Mouse (Mus musculus): Measurements from ENCODE around the gene Nptxr. TPM values are rescaled to one million over a fixed set of nuclear protein-coding genes. Genes with fewer than 3 reads are reported as not detected.

Gene Nptxr
- polyA plus RNA-seq (2015; fragmentation: Nextera tagmentation; extraction: Ambion mirVana): 2.5 and 2.8 TPM in 2 replicates

DNA sequence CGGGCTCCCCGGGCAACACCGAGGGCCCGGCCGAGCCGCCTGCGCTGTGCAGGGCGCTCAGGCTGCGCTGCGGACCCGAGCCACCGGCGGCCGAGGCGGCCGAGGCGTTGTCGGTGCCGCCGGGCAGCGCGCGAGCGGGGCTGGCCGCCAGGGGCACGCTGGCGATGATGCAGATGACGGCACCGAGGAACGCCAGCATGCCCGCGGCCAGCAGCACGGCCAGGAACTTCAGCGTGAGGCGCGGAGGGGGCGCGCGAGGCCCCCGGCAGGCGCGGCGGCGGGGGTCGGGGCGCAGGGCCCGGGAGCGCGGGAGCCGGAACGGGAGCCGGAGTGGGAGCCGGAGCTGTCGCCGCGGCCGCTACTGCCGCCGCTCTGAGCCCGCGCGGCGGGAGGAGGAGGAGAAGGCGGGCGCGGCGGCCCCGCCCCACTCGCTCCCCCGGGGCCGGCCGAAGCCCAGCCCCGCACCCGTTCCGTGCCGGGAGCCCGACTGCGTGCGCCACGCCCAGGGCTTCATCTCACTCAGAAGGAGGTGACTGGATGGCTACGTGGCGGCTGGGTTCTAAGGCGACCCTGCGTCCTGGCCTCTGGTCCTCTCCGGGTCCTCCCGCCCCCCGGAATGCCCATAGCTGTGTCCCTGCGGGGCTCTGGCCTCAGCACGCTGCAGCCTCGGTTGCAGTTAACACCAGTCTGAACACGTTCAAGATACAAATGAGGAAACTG, at the start of gene Nptxr:
TSS of gene Nptxr (minus strand) at position 415 of the 720 bp plus-strand sequence.
- peak within 1 kb of the TSS; percentile 66 for H3K4me3 ChIP-seq (replicated peaks; ENCODE audit: low read length)
- H3K9me3 ChIP-seq (replicated peaks; ENCODE audit: control insufficient read depth, low read length): no peaks in the 10 kb centered on the region
- H3K27ac ChIP-seq (ENCODE audit: low read length): no peak within 1 kb of the TSS
- WGBS: under 1% methylated on average over 91 of the region's 91 CpGs
- peak; percentile 84 for ATAC-seq (ENCODE audit: insufficient read depth, low FRiP score)
- no peaks in the 10 kb centered on the region for H3K36me3 ChIP-seq (ENCODE audit: control insufficient read depth, insufficient read depth, low read length)
- peaks cover 40% of the 10 kb centered on the region for H3K27me3 ChIP-seq (ENCODE audit: control insufficient read depth, insufficient read depth, low read length)
- peak within 1 kb of the TSS; percentile 94 for H3K4me2 ChIP-seq (ENCODE audit: low read depth, low read length)
- peak within 1 kb of the TSS; percentile 76 for H3K9ac ChIP-seq (ENCODE audit: low read length)
- peaks cover 6% of the 10 kb centered on the region for H3K4me1 ChIP-seq (ENCODE audit: control insufficient read depth, insufficient read depth, low read length)

DNA sequence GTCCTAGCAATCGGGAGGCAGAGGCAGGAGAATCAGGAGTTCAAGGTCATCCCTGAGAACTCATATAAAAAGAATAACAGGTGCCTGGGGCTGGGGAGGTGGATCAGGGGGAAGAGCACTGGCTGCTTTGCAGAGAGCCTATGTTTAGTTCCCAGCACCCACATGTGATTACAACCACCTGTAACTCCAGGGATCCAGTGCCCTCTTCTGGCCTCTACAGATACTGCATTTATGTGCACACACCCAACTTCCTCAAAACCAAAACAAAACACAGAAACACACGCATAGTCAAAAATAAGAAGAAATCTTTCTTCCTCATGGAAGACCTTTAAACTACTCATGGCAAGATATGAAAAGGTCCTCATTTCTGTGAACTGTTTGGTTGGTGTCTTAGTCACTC, 45.6 kb upstream of the Nptxr start:
- no peak overlapping the region for H3K4me2 ChIP-seq (ENCODE audit: low read depth, low read length)
- no peak overlapping the region for H3K4me3 ChIP-seq (replicated peaks; ENCODE audit: low read length)
- 94% methylated on average over 2 of the region's 2 CpGs for WGBS
- no peak overlapping the region for H3K9ac ChIP-seq (ENCODE audit: low read length)
- no peak overlapping the region for H3K27ac ChIP-seq (ENCODE audit: low read length)
- peaks cover 3% of the 10 kb centered on the region; the same call in 1 of the 2 replicates for H3K4me1 ChIP-seq (ENCODE audit: control insufficient read depth, insufficient read depth, low read length)
- no peaks in the 10 kb centered on the region for H3K36me3 ChIP-seq (ENCODE audit: control insufficient read depth, insufficient read depth, low read length)
- H3K9me3 ChIP-seq (replicated peaks; ENCODE audit: control insufficient read depth, low read length): no peaks in the 10 kb centered on the region
- ATAC-seq (ENCODE audit: insufficient read depth, low FRiP score): no peak
- no peaks in the 10 kb centered on the region for H3K27me3 ChIP-seq (ENCODE audit: control insufficient read depth, insufficient read depth, low read length)

DNA sequence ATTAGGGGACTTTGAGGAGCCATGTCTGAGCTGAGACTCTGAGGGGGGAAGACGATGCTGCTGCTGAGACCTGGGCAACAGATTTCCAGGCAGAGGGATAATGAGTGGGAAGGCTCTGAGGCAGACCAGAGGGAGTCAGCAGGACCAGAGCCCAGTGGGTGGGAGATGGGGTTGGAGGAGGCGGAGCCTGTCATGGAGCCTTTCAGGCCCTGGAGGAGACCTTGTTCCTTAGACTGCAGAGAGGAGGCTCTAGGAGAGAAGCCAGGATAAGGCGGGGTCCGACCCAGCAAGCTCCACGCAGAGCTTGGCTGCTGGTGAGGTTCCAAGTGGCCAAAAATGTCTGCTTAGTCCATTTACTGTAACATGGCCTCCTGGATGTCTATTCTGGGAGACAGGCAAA, 42.5 kb upstream of the Nptxr start:
- Histone ChIP-seq H3K4me1 (ENCODE audit: control insufficient read depth, insufficient read depth, low read length) (peaks cover 3% of the 10 kb centered on the region; the same call in 1 of the 2 replicates), H3K36me3 (ENCODE audit: control insufficient read depth, insufficient read depth, low read length) (no peaks in the 10 kb centered on the region), H3K9ac (ENCODE audit: low read length) (no peak overlapping the region), H3K4me3 (replicated peaks; ENCODE audit: low read length) (no peak overlapping the region), H3K9me3 (replicated peaks; ENCODE audit: control insufficient read depth, low read length) (no peaks in the 10 kb centered on the region), H3K4me2 (ENCODE audit: low read depth, low read length) (no peak overlapping the region), H3K27ac (ENCODE audit: low read length) (peak overlapping the region; percentile 68), H3K27me3 (ENCODE audit: control insufficient read depth, insufficient read depth, low read length) (no peaks in the 10 kb centered on the region)
- ATAC-seq (ENCODE audit: insufficient read depth, low FRiP score): peak; percentile 89
- WGBS: 26% methylated on average over 5 of the region's 5 CpGs

DNA sequence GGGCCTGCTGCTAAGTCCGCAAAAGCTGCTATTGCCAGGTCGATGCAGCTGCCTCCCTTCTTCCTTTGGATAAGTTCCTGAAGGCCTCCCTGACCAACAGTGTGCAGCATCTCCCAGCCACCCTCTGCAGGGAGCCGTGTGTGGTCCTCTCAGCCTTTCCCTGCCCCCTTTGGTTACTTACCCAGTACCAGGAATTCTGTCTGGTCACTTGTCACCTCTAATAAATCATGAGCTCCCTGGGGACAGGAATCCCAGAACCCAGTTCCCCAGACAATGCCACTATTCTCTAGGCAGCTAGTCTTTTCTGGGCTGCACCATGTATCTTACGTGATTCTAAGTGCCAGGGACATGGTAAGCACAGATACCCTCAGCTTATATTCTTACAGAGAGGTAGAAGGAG, 41.4 kb upstream of the Nptxr start:
- Histone ChIP-seq H3K9ac (ENCODE audit: low read length) (no peak overlapping the region), H3K4me1 (ENCODE audit: control insufficient read depth, insufficient read depth, low read length) (peaks cover 3% of the 10 kb centered on the region; the same call in 1 of the 2 replicates), H3K4me3 (replicated peaks; ENCODE audit: low read length) (no peak overlapping the region), H3K27ac (ENCODE audit: low read length) (no peak overlapping the region), H3K4me2 (ENCODE audit: low read depth, low read length) (no peak overlapping the region), H3K27me3 (ENCODE audit: control insufficient read depth, insufficient read depth, low read length) (no peaks in the 10 kb centered on the region), H3K36me3 (ENCODE audit: control insufficient read depth, insufficient read depth, low read length) (no peaks in the 10 kb centered on the region), H3K9me3 (replicated peaks; ENCODE audit: control insufficient read depth, low read length) (no peaks in the 10 kb centered on the region)
- 62% methylated on average over 4 of the region's 4 CpGs for WGBS
- ATAC-seq (ENCODE audit: insufficient read depth, low FRiP score): no peak

DNA sequence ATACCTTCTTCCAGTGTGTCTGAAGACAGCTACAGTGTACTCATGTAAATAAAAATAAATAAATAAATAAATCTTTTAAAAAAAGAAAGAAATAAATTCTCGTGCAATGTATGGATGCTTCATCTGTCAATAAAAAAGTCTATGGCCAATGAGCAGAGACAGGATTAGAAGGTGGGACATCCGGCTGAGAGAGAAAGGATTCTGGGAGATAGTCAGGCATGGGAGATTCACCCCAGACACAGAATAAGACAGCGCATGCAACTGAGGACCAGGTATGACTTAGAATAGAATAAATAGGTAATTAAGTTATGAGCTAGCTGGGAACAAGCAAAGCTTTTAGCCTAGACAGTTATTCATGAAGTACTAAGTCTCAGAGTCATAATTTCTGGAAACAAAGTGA, 38.4 kb upstream of the Nptxr start:
- WGBS: 91% methylated on average over 3 of the region's 3 CpGs

DNA sequence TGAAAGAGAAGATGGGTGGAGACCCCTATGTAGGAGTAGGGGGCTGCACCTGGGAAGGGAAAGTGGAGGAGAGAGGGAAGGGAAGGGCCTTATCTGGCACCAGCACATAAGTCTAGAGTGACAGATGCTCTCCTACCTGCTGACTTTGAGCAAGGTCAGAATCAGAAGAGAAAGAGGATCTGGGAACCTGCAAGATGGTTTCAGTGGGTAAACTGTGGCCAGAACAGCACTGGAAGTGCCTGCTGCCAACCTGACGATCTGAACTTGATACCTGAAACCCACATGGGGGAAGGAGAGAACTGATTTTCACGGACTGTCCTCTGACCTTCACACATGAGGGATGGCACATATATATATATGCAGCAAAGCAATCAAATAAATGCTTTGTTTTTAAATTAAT, 35.7 kb upstream of the Nptxr start:
- Histone ChIP-seq H3K36me3 (ENCODE audit: control insufficient read depth, insufficient read depth, low read length) (no peaks in the 10 kb centered on the region), H3K4me2 (ENCODE audit: low read depth, low read length) (no peak overlapping the region), H3K27ac (ENCODE audit: low read length) (no peak overlapping the region), H3K9ac (ENCODE audit: low read length) (no peak overlapping the region), H3K27me3 (ENCODE audit: control insufficient read depth, insufficient read depth, low read length) (no peaks in the 10 kb centered on the region), H3K4me1 (ENCODE audit: control insufficient read depth, insufficient read depth, low read length) (no peaks in the 10 kb centered on the region), H3K9me3 (replicated peaks; ENCODE audit: control insufficient read depth, low read length) (no peaks in the 10 kb centered on the region), H3K4me3 (replicated peaks; ENCODE audit: low read length) (no peak overlapping the region)
- WGBS: 46% methylated on average over 2 of the region's 2 CpGs
- no peak for ATAC-seq (ENCODE audit: insufficient read depth, low FRiP score)

More for the DNA sequence above, 38.4 kb upstream of the Nptxr start:
- H3K4me2 ChIP-seq (ENCODE audit: low read depth, low read length): no peak overlapping the region
- H3K9me3 ChIP-seq (replicated peaks; ENCODE audit: control insufficient read depth, low read length): no peaks in the 10 kb centered on the region
- H3K4me1 ChIP-seq (ENCODE audit: control insufficient read depth, insufficient read depth, low read length): peaks cover 3% of the 10 kb centered on the region; the same call in 1 of the 2 replicates
- no peaks in the 10 kb centered on the region for H3K36me3 ChIP-seq (ENCODE audit: control insufficient read depth, insufficient read depth, low read length)
- H3K9ac ChIP-seq (ENCODE audit: low read length): no peak overlapping the region
- no peak for ATAC-seq (ENCODE audit: insufficient read depth, low FRiP score)
- H3K27me3 ChIP-seq (ENCODE audit: control insufficient read depth, insufficient read depth, low read length): no peaks in the 10 kb centered on the region
- no peak overlapping the region for H3K27ac ChIP-seq (ENCODE audit: low read length)
- H3K4me3 ChIP-seq (replicated peaks; ENCODE audit: low read length): no peak overlapping the region

DNA sequence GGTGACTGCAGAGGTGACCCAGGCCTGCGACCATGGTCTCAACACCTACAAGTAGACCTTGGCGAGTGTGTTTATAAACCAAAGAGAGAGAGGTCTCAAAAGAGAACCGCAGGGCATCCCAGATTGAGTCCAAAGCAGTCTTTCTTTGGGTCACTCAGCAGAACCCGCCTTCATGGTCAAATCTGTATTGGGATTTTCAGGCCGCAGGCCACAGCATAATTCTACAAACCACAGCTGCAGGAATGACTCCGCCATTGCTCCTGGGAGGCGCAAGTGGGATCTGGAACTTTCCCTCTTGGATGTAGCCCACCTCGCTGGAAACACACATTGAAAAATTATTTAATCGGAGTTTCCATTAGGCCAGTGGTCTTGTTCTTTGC, 30.3 kb upstream of the Nptxr start:
- Histone ChIP-seq H3K9ac (ENCODE audit: low read length) (peak overlapping the region; percentile 96; the same call in 1 of the 2 replicates), H3K27me3 (ENCODE audit: control insufficient read depth, insufficient read depth, low read length) (no peaks in the 10 kb centered on the region), H3K9me3 (replicated peaks; ENCODE audit: control insufficient read depth, low read length) (no peaks in the 10 kb centered on the region), H3K4me3 (replicated peaks; ENCODE audit: low read length) (peak overlapping the region; percentile 85), H3K36me3 (ENCODE audit: control insufficient read depth, insufficient read depth, low read length) (0 out of 2 replicates have a peak, but pooled peaks cover 2% of the 10 kb centered on the region), H3K27ac (ENCODE audit: low read length) (peak overlapping the region; percentile 96), H3K4me1 (ENCODE audit: control insufficient read depth, insufficient read depth, low read length) (peaks cover 23% of the 10 kb centered on the region), H3K4me2 (ENCODE audit: low read depth, low read length) (peak overlapping the region; percentile 86)
- ATAC-seq (ENCODE audit: insufficient read depth, low FRiP score): no peak
- 47% methylated on average over 9 of the region's 9 CpGs for WGBS

DNA sequence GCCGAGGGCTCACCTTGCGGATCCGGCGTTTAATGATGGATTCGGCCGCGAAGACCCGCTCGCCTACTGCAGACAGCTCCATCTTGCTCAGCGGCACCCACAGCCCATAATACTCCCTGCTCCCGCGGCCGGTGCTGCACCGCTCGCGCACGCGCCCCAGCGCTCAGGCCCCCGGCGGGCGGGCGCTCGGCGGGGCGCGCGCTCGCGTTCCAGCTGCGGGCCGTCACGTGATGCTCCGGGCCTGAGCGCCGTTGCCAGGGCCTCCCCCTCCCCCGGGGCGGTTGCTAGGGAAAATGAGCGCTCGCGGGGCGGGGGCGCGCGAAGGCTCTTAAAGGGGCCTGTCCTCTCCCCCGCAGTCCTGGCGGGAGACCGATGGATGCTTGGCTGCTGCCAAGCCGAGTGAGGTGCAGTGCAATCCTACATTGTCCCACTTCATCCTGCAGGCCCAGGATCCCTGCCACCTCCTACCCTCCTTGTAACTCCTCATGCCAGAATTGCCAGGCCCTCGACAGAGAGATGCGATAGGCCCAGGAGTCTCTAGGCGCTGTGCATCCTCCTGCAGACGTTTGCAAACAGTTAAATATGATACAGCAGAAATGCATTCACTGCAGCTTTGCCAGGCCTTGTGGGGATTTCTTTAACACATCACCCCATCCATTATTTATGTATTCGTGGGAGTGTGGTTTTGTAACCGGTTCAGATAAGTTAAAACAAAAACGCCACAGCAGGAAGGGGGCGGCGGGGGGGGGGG, 29.7 kb upstream of the Nptxr start, which contains the start of the genes Npcd and Cbx6:
TSS of gene Npcd (minus strand) at position 108 of the 751 bp plus-strand sequence.
TSS of gene Cbx6 (minus strand) at position 559 of the 751 bp plus-strand sequence.
- 0 out of 2 replicates have a peak, but pooled peaks cover 2% of the 10 kb centered on the region for H3K36me3 ChIP-seq (ENCODE audit: control insufficient read depth, insufficient read depth, low read length)
- ATAC-seq (ENCODE audit: insufficient read depth, low FRiP score): peak; percentile 93
- peak within 1 kb of the TSS; percentile 85 for H3K4me3 ChIP-seq (replicated peaks; ENCODE audit: low read length)
- H3K4me1 ChIP-seq (ENCODE audit: control insufficient read depth, insufficient read depth, low read length): peaks cover 29% of the 10 kb centered on the region
- no peaks in the 10 kb centered on the region for H3K27me3 ChIP-seq (ENCODE audit: control insufficient read depth, insufficient read depth, low read length)
- H3K27ac ChIP-seq (ENCODE audit: low read length): peak within 1 kb of the TSS; percentile 96
- 1% methylated on average over 57 of the region's 58 CpGs for WGBS
- peak within 1 kb of the TSS; percentile 86 for H3K4me2 ChIP-seq (ENCODE audit: low read depth, low read length)
- no peaks in the 10 kb centered on the region for H3K9me3 ChIP-seq (replicated peaks; ENCODE audit: control insufficient read depth, low read length)
- peak within 1 kb of the TSS; percentile 96 for H3K9ac ChIP-seq (ENCODE audit: low read length)

All from stomach, embryonic 16.5 days (tissue).